Mouse (Mus musculus) spleen, postnatal 0 days (tissue): ENCODE results near the gene Lrrc2. TPM values are rescaled to one million over a fixed set of nuclear protein-coding genes. Genes with fewer than 3 reads are reported as not detected.

Experiments
- polyA plus RNA-seq: library from polyadenylated mRNA; unstranded; fragments of >200 nt; fragmentation: Nextera tagmentation; extraction: Ambion mirVana; gene quantifications from 2 replicates; pipeline ENCODE4 v1.2.1, GENCODE M21; 2015

The Lrrc2 gene
- 0.05 and 0.11 TPM in 2 replicates for polyA plus RNA-seq

DNA sequence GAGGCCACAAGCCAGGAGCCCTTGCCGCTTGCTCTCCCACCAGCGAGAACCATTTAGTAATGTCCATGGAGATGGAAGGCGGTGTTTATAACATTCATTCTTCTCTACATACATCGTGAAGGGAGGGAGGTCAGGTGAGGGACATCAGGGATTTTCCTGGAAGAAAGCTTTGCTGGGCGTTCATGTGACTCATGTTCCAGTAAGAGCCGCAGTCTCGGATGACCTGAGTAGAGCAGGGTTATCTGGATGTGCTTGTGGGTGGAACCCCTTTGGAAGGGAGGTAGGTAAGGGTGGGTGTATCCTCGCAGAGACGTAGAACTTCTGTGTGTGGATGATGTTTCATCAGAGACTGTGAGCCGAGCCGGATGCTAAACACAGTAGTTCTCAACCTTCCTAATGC, at the start of gene Lrrc2:
Gene Lrrc2, plus strand, starts transcription at position 149 of the 400 bp plus-strand sequence.

DNA sequence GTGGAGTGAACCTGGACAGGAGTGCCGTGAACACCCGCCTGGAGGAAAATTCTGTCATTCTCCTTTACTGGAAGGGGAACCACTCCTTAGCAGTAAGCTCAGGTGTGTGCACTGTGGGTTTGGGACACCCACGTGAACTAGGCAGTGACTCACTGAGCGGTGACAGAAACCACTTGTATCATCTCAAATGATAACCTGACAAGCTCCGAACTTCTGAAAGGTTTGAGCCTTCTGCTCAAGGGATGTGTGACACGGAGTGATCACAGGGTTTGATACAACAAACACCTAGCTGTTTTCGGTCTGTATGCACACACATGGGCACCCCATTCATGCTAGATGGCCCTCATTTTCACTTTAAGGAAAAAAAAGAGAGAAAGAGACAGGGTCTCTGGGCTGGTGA, 34.6 kb upstream of the Lrrc2 start, which contains the start of gene Fam240a:
Gene Fam240a, minus strand, starts transcription at position 76 of the 400 bp plus-strand sequence.

DNA sequence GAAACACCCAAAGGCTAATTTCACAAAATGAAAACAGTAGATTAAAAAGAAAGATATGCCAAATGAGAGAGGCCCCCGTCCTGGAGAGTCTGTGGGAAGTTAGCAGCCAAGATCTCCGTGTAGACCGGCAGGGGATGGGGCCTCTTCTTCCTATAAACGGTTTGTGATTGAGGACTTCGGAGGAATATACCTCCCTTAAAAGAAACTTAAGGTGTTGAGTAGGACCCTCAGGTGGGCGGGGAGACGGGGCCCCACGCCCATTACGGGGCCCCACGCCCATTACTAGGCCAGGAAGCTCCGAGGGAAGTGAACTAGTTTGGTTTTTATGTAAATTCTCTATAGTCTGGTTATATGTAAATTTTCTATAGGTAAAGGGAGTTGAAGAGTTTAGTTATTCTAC, 5.4 kb upstream of the Lrrc2 start, which contains the start of gene Tdgf1:
Gene Tdgf1, minus strand, starts transcription at position 233 of the 400 bp plus-strand sequence.

DNA sequence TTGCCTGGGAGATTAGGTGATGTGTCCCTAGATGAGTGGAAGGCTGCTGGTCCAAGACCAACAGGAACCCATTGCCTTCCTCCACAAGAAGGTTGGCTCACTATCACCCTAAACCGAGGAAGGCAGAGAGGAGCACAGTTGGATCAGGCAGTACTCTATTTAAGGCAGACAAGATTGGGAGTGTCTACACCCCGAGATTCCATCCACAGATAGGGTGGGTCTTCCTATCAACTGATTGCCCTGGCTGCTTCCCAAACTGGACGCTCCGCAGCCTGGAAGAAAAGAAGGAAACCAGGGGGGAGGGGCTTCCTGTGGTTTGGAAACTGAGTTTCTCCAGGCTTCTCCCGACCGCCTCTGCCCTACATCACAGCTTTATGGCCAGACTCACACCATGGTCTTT, 38.9 kb downstream of the Lrrc2 start, which contains the start of gene Rtp3:
Gene Rtp3, minus strand, starts transcription at position 380 of the 400 bp plus-strand sequence.

DNA sequence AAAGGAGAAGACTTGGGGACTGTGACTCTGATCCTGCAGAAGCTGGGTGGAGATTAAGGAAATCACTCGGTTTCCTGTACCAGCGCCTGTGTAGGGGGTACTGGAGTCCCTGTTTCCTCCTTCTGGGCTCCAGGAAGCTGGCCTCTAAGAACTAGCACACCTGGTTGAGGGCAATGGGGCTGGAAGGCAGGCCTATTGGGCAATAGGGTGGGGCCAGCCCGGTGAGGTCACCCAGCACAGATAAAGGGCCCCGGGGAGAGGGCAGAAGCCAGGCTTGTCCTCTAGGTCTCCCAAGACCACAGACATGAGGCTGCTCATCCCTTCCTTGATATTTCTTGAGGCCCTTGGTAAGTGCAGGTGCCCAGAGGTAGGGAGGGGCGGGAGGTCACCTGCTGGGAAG, 67.7 kb downstream of the Lrrc2 start, which contains the start of gene Ltf:
Gene Ltf, plus strand, starts transcription at position 250 of the 400 bp plus-strand sequence.

Other genes with a start within 250 kb of the Lrrc2 start
- gene Myl3, start 209.7 kb upstream of the Lrrc2 start, polyA plus RNA-seq: 0.17 TPM in 1 of 2 replicates, not detected in the other
- 10.2 and 12.6 TPM in 2 replicates for gene Pth1r, start 204.4 kb upstream of the Lrrc2 start, polyA plus RNA-seq
- not detected in 2 replicates for gene Prss42, start 153.4 kb upstream of the Lrrc2 start, polyA plus RNA-seq
- not detected in 2 replicates for gene Prss44, start 137.6 kb upstream of the Lrrc2 start, polyA plus RNA-seq
- not detected in 2 replicates for gene Prss43, start 124.9 kb upstream of the Lrrc2 start, polyA plus RNA-seq
- not detected in 2 replicates for gene Prss45, start 117.0 kb upstream of the Lrrc2 start, polyA plus RNA-seq
- gene Prss46, start 107.0 kb upstream of the Lrrc2 start, polyA plus RNA-seq: not detected in 2 replicates
- gene Prss50, start 93.6 kb upstream of the Lrrc2 start, polyA plus RNA-seq: 34.7 and 38.5 TPM in 2 replicates
- gene Als2cl, start 71.7 kb upstream of the Lrrc2 start, polyA plus RNA-seq: 1.5 and 1.6 TPM in 2 replicates
- 0.46 and 0.53 TPM in 2 replicates for gene Tmie, start 71.4 kb upstream of the Lrrc2 start, polyA plus RNA-seq
- gene Fam240a, start 34.7 kb upstream of the Lrrc2 start, polyA plus RNA-seq: not detected in 2 replicates
- 0.08 TPM in 1 of 2 replicates, not detected in the other for gene Tdgf1, start 5.4 kb upstream of the Lrrc2 start, polyA plus RNA-seq
- gene Rtp3, start 39.0 kb downstream of the Lrrc2 start, polyA plus RNA-seq: 0.49 and 0.51 TPM in 2 replicates
- 228 and 346 TPM in 2 replicates for gene Ltf, start 67.7 kb downstream of the Lrrc2 start, polyA plus RNA-seq
- gene Ccrl2, start 106.0 kb downstream of the Lrrc2 start, polyA plus RNA-seq: 11.3 and 15.1 TPM in 2 replicates
- 21.2 and 25.8 TPM in 2 replicates for gene Lrrfip2, start 166.0 kb downstream of the Lrrc2 start, polyA plus RNA-seq